Mouse (Mus musculus): ENCODE measurements at regions not wholly inside any gene's neighbourhood (a gene's known extent, or its start where the extent isn't known, plus 50 kb on each side); places are given as distances from the start of the nearest gene placed in this dataset.

DNA sequence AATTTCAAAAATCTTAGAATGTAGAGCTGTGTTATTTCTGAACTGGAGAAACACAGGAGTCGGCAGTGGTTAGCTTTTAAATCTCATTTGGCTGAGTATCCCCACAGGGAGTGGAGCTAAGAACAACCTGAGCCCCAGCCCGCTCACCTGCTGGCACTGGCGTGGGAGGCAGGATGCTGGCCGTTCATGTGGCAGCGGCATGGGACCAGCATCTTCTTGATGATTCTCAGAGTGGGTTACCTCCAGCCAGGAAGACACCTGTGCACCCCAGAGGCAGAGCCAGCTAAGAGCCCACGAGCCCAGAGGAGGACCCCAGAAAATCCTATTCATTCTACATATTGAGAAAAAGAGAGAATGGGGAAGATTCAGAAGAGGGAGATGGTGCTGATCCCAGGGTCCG lies 181.7 kb downstream of the Vrk1 start:
- no peak for DNase-seq

DNA sequence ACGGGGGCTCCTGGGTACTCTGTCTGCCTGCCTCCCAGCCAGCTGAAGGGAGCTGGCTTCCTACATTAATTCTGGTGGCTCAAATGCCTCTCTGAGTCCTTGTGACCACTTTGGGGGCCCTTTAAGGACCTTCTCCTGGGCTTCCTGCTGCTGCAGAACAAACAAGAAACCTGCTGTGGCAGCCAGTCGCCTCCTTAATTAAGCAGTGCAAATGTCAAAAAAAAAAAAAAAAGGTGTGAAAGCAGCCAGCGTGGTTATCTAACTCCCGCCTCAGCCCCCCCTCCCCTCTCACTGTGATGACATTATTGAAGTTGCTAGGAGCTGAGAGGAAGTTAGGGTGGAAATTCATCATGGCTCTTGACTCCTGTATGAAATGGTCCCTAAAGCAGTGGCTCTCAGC lies 189.3 kb downstream of the Vrk1 start:
- no peak for DNase-seq

DNA sequence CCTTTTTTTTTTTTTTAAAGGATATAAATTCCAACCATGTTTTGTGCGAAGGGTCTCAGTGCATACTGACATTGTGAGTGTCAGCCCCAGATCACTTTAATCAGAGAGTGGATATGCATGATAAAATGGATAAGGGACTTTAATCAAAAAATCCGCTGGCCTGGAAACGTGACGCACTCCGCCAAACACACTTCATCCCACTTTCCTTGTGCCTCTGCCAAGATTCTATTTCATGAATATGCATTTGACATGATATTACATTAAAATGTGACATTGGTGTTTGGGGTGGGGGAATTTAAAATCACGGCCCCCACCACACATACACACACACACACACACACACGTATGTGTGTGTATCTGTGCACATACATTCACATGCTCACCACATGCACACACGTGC lies 193.5 kb downstream of the Vrk1 start:
- no peak for DNase-seq

DNA sequence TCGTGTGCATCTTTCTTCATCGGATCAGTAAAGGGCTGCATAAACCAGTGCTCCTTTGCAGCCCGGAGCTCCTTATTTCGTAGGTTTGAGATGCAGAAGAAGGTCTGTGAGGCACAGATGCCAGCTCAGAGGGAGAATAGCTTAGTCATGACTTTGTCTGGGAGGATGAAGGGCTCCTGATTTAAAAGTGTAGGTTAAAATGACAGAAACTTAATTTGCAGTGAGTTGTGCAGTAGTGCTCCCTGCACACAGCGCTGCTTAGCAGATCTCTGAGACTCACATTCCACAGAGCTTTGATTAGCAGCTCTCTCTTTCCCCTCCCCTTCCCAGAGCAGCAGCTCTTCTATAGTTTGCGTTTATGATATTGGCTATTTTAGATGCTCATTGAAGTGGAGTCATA lies 200.9 kb downstream of the Vrk1 start:
- no peak for DNase-seq

DNA sequence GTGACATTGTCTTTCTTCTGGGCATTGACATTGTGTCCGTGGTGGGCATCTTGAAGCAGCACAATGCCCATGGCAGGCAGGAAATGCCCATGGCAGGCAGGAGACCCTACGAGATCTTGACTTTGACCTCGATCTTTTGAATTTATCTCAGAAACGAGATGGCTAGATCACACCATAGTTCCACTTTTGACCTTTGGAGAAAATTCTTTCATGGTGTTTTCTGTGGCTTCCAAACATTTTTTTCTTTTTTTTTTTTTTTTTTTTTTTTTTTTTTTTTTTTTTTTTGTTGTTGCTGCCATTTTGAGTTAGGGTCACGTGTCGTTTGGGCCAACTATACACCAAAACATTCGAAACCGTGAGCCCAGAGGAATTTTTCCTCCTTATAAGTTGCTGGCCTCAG lies 201.5 kb downstream of the Vrk1 start:
- DNase-seq, result no peak

DNA sequence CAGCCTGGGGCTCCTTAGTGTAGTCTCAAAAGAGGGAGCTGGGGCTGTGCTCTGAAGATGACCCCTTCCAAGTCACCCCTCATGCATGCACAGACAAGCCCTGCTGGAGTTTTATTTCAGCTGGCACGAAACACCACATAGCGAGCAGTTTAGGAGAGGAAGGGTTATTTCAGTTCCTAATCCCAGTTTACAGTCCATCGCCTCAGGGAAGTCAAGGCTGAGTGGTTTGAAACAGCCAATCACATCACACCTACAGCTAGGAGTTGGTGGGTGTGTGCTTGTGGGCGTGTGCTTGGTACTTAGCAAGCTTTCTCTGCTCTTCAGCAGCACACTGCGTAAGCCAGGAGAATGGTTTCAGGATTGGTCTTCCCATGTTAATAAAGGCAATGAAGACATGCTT lies 202.4 kb downstream of the Vrk1 start:
- DNase-seq, result no peak

DNA sequence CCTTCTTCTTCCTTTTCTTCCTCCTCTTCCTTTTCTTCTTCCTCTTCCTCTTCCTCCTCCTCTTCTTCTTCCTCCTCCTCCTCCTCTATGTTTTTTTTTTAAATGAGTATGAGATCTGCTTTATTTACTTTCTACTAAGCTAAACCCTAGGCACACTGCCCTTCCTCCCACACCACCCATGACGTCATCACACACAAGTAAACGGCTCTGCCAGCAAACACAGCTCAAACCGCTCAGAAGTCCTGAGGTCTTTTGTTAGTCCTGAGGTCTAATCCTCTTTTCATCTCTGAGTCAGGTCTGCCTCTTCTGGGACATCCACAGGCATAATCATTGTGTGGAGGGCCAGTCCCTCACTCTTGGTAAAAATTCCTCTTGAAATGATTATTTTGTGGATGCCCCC lies 210.0 kb downstream of the Vrk1 start:
- DNase-seq, result no peak

DNA sequence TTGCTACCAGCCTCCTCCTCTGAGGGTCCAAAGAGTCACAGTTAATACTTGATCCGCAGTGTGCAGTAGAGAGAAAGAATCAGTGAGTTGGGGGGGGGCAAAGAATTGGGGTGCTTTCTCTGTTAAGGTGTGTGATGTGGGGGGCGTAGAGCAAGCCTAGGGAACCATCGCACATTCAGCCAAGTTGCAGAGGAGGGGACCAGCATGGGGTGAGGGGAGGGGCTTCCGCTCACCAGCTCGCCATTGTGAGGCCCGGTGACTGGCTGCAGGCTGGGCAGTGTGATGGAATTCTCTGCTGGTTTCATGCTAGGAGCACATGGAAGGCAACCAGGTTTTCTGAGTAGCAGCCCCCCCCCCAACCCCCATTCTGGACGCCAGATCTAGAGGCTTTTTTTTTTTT lies 216.2 kb downstream of the Vrk1 start:
- no peak for DNase-seq

DNA sequence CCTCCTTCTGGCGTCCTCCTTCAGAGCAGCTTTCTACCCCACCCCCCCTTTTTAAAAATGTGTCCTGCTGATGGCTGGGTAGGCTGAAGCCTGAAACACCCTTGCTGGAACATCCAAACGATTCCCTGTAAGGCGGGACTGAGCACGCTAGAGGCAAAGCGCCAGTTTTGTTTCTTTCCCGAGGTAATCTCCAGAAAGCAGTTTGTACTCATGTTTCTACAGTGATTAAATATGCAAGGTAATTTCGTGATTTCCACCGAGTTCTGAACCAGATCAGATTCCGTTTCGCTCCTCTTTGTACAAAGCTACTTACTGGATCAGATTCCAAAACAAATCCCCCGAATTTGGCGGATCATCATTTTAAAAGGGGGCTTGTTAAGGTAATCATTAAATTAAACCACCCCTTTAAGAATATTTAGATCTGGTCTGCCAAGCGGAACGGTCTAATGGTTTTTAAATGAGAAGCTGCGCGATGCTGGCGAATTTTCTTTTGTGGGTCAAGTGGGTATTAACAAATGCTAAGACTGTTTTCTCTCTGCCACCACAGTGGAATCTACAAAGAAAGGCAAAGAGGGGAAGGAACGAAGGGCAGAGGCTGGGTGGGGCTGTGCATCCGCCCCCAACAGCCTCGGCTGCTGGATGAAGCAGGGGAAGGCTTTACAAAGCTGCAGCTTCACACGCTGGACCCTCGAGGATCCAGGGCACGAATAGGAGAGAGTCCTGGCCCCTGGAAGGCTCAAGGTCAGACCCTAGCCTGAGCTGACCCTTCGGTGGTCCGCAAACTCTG lies 216.9 kb downstream of the Vrk1 start:
- DNase-seq, result no peak

DNA sequence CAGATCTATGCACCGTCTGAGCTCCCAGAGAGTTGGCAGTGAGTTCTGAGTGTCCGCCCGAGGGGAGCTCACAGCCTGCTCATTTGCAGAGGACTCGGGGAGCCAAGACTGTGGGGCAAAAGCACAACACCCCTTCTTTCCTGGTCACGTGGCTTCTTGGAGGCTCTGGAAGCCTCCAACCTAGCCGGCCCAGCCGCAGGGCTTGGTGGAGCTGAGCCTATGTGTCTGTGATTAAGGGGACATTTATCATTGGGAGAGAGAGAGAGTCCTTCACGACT lies 217.5 kb downstream of the Vrk1 start:
- DNase-seq, result no peak

DNA sequence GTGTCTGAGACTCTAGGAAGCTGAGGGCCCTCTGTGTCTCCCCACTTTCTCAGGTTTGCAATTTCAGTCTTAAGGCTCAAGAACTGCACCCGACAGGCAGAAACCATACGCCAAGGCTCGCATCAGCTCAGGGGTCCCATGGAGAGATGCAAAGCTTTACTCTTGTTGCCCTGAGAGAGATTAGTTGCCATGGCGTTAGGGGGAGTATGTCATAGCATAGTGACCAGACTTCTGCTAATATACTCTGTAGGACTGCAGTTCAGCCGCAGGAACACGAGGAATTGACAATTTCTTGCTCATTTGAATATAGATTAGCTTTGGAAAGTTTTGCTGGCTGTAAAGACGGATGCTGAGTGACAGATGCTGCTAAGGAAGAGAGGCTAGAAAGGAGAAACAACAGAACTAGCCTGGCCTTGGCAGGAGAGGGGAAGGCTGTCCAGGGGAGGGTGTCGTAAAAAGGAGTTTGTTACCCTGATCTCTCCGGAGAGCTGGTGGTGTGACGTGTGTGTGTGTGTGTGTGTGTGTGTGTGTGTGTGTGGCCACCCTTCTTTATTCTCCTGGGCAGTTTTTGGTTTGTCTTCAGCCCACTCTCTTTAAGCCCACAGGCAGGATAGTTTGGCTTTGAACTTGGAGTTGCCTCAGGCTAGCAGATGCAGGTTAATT lies 235.3 kb downstream of the Vrk1 start:
- no peak for DNase-seq

DNA sequence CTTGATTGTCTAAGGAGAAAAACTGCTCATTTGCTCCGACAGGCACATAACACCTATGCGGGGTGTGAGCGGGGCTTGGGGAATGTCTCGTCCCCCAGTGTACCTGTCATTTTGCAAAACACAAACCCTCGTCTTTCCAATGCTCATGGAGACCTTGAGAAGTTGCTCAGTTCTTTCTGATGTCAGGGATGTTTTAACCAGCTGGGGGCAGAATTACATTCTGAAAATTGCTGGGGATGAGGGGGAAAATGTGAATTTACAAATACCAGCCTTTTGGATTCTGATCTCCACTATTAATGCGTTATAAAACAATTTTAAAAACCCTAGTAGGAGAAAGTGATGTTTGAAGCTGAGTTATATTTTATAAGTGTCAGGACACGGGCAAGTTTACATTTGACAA lies 263.6 kb downstream of the Vrk1 start:
- DNase-seq, result no peak

DNA sequence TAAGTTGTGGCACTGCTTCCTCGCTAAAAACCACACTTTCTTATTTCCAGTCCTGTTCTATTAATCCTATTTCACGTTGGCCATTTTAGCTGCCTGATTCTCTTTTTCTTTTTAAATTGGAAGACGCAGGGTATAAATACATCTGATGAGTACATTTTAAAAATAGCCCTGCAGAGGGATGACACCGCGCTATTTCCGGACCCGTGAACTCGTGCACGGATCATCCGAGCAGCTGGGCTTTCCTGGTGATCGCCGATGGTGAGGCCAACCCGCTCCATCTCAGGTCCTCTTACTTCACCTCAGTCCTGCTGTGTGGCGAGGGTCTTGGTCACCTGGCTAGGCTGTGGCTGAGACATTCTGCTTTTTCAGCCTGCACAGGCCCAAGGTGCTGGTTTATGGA lies 267.9 kb downstream of the Vrk1 start:
- no peak for DNase-seq

DNA sequence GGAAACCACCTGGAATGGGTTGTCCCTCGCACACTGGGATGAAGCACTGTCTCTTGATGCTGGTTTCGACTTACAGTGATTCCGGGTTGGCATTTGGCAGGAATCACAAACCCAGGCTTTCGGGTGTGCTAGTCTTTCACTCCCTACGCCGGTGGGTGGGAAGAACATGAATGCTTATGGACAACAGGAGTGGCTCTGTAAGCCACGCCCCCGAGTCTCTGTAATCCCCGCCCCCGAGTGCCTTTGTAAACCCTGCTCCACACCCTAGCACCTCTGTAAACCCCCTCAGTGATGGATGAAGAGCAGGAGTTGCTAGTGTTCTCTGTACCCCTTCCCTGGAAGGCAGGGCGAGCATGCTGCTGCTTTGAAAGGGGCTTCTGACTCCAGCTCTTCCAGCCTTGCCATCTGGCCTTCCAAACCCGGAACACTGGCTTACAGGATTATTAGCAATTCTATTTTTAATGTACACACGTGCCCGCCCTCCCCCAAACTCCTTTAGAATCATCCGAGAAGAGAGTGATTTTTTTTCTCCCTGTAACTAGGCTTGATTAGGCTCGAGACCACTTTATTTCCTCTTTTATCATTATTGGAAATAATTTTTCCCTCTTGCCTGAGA lies 272.6 kb downstream of the Vrk1 start:
- no peak for DNase-seq

DNA sequence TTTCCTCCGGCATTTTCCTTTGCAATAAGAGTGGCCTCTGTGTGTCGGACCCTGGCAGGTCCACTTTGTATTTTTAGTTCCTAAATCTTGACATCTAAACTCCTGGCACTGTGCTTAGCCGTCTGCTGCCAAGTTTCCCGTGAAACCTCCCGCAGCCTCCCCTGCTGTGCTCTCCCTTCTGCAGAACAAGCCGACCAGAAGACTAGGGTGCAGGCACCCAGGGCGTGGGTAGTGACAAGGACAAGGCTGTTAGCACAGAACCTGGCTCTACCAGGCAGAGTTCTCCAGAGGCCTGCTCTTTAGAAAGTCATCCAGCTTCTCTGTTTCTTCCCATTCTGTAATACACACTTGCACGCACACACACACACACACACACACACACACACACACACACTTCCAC lies 274.8 kb downstream of the Vrk1 start:
- no peak for DNase-seq

DNA sequence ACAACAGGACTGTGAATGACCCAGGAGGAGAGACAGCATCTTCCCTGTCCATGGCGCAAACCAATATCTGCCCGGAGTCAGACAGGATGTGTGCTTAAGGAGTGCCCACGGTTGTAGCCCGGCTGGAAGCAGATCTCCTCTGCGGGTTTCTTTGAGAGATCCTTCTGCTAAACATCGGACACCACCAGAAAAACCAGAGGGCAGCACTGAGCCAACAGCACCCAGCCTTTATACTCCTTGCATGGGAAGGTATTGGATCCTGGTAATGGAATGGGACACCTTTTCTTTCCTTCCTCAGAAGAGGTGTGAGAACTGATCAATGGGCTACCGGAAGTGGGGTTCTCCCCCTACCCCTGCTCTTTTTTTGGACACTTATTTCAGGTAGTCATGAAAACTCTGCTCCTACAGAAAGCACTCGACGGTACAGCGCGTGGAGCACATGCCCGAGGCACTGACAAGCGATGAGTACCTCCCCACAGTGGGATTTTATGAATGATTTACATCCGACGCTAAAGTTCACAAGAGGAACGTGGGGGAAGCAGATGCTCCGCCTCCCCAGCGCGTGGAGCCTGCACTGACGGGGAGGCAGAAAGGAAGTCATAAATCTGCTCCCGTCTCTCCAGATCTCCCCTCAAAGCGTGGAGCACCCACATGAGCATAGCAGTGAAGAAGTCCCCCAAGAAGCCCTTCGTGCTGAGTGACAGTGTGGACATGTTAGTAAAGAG lies 278.9 kb downstream of the Vrk1 start:
- DNase-seq, result no peak

DNA sequence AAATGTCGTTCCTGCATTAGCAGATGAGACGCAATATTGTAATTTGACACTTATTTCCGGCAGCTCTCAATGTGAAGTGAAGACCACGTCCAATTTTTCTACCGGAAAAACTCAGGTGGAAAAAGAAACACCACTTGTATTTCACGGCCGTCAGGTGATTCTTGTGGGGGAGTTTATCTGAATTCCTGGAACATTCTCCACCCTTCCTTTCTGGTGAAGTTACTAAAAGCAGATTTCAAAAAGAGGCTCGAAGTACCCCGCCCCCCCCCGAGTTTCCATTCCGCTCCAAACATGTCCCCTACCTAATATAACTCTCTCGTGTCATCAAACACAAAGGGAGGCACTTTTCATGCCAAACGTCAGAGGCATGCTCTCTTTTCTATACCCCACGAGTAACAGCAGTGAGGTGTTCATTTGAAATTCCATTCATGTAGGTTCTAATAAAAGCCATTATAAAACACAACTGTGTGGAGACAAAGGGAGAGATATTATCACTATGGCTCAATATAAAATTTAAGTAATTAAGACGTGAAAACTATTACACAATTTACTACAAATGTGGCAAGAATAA lies 281.5 kb downstream of the Vrk1 start:
- DNase-seq, result no peak

DNA sequence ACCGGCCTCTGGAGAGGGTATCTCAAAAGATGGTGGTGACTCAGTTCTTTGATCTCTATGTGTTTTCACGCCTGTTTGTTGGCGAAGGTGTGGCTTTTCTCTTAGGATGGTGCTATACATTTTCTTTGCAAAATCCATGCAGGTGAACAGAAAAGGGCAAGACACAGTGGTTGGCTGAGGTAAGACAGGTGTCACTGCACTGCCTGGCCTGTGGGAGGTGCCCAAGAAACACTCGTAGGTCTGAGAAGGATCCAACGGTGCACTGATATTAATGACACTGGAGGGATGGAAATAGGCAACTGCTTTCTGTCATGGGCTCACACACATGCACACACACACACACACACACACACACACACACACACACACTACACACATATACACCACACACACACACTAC lies 283.1 kb downstream of the Vrk1 start:
- no peak for DNase-seq

DNA sequence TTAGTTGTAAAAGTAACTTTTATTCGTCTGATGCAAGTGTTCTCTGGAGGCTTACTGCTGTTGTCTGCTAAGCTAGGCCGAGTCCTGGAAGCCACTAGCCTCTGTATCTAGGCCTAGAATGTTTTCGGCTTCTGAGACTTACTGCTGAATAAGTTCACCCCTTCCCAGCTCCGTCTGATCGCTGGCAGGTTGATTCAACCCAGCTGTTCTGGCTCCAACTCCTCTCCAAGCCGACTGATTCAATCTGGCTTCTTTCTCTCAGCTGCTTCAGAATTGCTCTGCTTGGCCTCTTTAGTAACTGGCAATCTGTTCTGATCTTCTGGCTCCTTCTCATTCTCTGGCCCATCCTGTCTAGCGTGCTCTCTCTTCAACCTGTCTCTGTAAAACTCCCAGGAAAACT lies 285.6 kb downstream of the Vrk1 start:
- no peak for DNase-seq

DNA sequence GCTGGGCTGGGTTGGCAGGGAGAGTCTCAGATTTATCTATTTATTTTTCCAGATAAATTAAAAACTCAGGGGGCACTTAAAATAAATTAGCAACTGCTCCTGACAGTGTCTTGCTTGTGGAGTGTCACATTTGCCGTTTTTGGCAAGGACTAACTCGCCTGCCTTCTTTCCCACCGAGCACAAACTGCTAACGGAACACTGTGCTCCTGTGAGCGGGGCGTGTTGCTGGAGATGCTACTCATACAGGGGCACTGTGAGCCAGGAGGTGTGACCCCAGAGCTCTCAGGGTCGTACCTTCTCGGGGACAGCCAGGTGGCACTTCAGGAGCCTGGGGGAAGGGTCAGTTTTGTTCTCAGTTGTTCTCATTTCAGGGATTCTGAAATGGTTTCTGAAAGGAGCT lies 292.6 kb downstream of the Vrk1 start:
- DNase-seq, result no peak

DNA sequence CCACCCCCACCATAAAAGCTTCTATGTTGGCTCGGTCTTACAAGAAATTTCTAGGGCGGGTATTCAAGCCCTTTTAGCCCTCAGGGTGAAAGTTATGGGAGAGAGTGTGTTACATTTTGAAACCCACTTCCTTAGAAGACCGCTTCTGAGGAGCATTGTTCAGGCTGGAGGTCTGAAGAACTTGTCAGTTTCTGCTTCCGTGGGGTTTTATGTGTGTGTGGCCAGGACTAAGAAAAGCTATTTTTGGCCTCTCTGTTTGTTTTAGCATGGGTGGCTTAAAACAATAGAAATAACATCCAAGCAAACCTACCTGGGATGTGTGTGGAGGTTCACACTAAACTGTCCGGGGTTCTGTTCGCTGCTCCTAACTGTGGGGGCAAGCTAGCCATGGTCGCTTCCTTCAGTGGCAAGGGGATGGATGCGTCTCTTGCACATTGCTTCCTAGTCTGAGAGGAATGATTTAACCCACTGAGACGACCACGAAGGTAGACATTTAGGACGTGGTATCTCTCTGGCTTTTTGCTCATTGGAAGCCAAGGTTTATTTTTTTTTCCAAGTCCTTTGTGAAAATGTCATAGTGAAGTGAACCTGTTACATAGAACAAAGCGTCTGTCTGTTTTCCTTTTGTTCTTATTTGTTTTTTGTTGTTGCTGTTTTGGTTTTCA lies 298.4 kb downstream of the Vrk1 start:
- DNase-seq, result no peak

DNA sequence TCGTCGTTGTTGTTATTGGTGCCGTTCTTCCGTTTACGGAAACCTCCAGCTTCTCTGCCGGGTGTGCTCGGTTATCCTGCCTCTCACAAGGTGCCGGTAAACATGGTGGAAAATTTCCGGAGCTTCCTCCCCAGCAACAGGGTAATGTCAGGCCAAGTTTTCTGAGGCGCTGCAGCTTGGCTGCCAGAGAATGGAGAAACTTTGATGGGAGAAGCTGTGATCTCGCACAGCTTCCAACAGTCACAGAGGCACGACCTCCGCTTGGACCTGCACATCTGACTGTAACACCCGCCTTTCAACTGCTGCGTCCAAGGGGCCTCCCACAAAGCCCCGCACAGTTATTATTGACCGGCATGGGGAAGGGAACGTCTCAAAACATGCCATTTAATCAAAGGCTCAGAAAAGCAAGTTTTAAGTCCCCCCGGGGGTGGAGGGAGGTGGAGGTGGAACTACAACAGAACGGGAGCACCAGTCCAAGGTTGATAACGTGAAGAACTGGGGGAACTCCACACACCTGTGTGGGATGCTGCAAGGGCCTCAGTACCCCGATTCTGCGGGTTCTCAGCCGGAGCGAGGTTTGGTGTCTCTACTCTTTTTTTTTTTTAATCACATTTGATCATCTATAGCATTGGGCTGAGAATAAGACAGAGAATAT lies 299.1 kb downstream of the Vrk1 start:
- DNase-seq, result no peak

DNA sequence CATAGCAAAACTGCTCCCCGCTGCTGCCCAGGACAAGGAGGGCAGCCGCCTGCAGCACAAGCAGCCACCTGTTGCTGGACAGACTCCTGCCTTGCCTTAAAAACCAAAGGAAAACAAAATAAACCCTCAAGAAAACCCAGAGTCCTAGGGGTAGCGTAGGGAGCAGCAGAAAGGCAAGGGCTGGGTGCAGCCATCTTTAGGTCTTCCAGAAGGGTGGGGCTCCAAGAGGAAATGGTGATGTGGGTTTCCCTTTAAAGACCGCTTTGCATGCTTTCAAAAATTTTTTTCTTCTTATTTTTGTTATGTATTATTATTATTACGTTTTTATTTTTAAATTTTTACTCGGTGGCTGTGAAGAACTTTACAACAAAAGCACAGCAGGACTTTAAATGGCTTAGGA lies 300.1 kb downstream of the Vrk1 start:
- no peak for DNase-seq
